20 mouse cellular contexts compared by ENCODE assay signal in the genomic region with DNA sequence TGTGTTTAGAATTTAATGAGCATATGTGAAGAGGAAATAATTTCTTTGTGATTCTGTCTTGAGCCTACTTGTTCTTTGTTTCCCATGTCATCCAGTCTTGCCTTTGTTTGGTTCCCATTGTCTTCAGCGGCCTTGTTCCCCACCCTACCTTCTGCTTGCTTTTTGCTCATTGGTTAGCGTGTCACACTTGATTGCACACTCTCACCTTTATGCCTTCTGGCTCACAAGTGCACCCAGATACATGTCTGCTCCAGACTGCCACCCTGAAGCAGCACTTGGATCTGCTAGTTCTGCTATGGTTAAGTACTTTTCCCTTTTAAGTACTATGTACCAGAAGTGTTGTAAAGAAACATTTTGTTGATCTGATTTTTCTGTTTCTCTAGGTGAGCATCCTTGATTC. TPM values are rescaled to one million over a fixed set of nuclear protein-coding genes. Genes with fewer than 3 reads are reported as not detected.
DNase-seq lines count a peak whose midpoint lies in the region; ATAC-seq lines count a peak whose summit lies in the region.
"Had no signal": no experiment of that assay in that cellular context is flagged by ENCODE, and none has a peak within 500 bp of the region (broad histone marks: within the 10 kb centered on the region; RNA-seq: fewer than 3 reads in every experiment).

No protein-coding gene starts in this region.

- H3K9me3 ChIP-seq in forebrain, embryonic 14.5 days (replicated peaks; ENCODE audit: control insufficient read depth, low read length), result no peaks in the 10 kb centered on the region
- no peaks in the 10 kb centered on the region for H3K9me3 ChIP-seq in forebrain, embryonic 12.5 days
- H3K9me3 ChIP-seq in neural tube, embryonic 13.5 days, result no peaks in the 10 kb centered on the region
- no peaks in the 10 kb centered on the region for H3K9me3 ChIP-seq in neural tube, embryonic 15.5 days (replicated peaks)
- H3K9me3 ChIP-seq: embryonic facial prominence, embryonic 15.5 days; heart, embryonic 13.5 days; intestine, embryonic 15.5 days had no signal

- WGBS in forebrain, embryonic 14.5 days, result 58% methylated on average over 2 of the region's 2 CpGs
- 60% methylated on average over 2 of the region's 2 CpGs for WGBS in forebrain, embryonic 12.5 days
- WGBS in neural tube, embryonic 13.5 days, result 60% methylated on average over 2 of the region's 2 CpGs
- WGBS in neural tube, embryonic 15.5 days, result 54% methylated on average over 2 of the region's 2 CpGs

- H3K27me3 ChIP-seq in forebrain, embryonic 14.5 days (replicated peaks; ENCODE audit: control insufficient read depth, insufficient read depth, low read length), result no peaks in the 10 kb centered on the region
- no peaks in the 10 kb centered on the region for H3K27me3 ChIP-seq in forebrain, embryonic 12.5 days
- H3K27me3 ChIP-seq in neural tube, embryonic 13.5 days, result no peaks in the 10 kb centered on the region
- no peaks in the 10 kb centered on the region for H3K27me3 ChIP-seq in neural tube, embryonic 15.5 days (replicated peaks)
- H3K27me3 ChIP-seq: embryonic facial prominence, embryonic 15.5 days; heart, embryonic 13.5 days; intestine, embryonic 15.5 days had no signal

- H3K9ac ChIP-seq in forebrain, embryonic 14.5 days (ENCODE audit: low read length), result no peak overlapping the region
- no peak overlapping the region for H3K9ac ChIP-seq in forebrain, embryonic 12.5 days
- no peak overlapping the region for H3K9ac ChIP-seq in neural tube, embryonic 13.5 days
- H3K9ac ChIP-seq in neural tube, embryonic 15.5 days (replicated peaks), result no peak overlapping the region
- H3K9ac ChIP-seq: embryonic facial prominence, embryonic 15.5 days; heart, embryonic 13.5 days; hindbrain, embryonic 14.5 days; intestine, embryonic 15.5 days had no signal

- no peaks in the 10 kb centered on the region for H3K4me1 ChIP-seq in forebrain, embryonic 14.5 days (ENCODE audit: control insufficient read depth, insufficient read depth, low read length)
- H3K4me1 ChIP-seq in forebrain, embryonic 12.5 days, result no peaks in the 10 kb centered on the region
- H3K4me1 ChIP-seq in neural tube, embryonic 13.5 days (replicated peaks), result no peaks in the 10 kb centered on the region
- H3K4me1 ChIP-seq in neural tube, embryonic 15.5 days, result no peaks in the 10 kb centered on the region
- H3K4me1 ChIP-seq: embryonic facial prominence, embryonic 15.5 days; heart, embryonic 13.5 days; intestine, embryonic 15.5 days had no signal

- no peak overlapping the region for H3K4me2 ChIP-seq in forebrain, embryonic 14.5 days (ENCODE audit: low read length)
- H3K4me2 ChIP-seq in forebrain, embryonic 12.5 days, result no peak overlapping the region
- no peak overlapping the region for H3K4me2 ChIP-seq in neural tube, embryonic 13.5 days
- no peak overlapping the region for H3K4me2 ChIP-seq in neural tube, embryonic 15.5 days
- H3K4me2 ChIP-seq: embryonic facial prominence, embryonic 15.5 days; heart, embryonic 13.5 days; hindbrain, embryonic 14.5 days; intestine, embryonic 15.5 days had no signal

- DNase-seq in forebrain, embryonic 14.5 days (ENCODE audit: low spot score), result peak; percentile 1
- peak; percentile 19 for DNase-seq in ZHBTc4 (ENCODE audit: low read depth, low spot score)
- DNase-seq in layer of hippocampus, adult 11-12 months (ENCODE audit: low spot score), result no peak
- DNase-seq in kidney, postnatal 25 days, result no peak
- DNase-seq: adrenal gland, postnatal 10 days; cerebellum, adult 11-12 months; cerebellum, adult 9-11 months; cerebellum, postnatal 36 days; gastrocnemius, adult 2 months; gastrocnemius, postnatal 25 days; heart, postnatal 4 days; kidney, adult 18-20 months had no signal

- no peak overlapping the region for H3K27ac ChIP-seq in forebrain, embryonic 14.5 days (ENCODE audit: low read depth, low read length)
- no peak overlapping the region for H3K27ac ChIP-seq in forebrain, embryonic 12.5 days
- no peak overlapping the region for H3K27ac ChIP-seq in neural tube, embryonic 13.5 days (replicated peaks)
- H3K27ac ChIP-seq in neural tube, embryonic 15.5 days (replicated peaks), result no peak overlapping the region
- H3K27ac ChIP-seq: embryonic facial prominence, embryonic 15.5 days; gastrocnemius, adult 2 months; heart, embryonic 13.5 days; hindbrain, embryonic 14.5 days; intestine, embryonic 15.5 days had no signal

- no peak for ATAC-seq in forebrain, embryonic 14.5 days
- ATAC-seq in forebrain, embryonic 12.5 days (ENCODE audit: low FRiP score), result no peak
- 0 out of 2 replicates have a peak, but pooled peaks have one; percentile 47 for ATAC-seq in neural tube, embryonic 13.5 days (ENCODE audit: low read depth)
- no peak for ATAC-seq in neural tube, embryonic 15.5 days (ENCODE audit: low FRiP score)
- ATAC-seq: intestine, embryonic 15.5 days had no signal

- peaks cover 65% of the 10 kb centered on the region for H3K36me3 ChIP-seq in forebrain, embryonic 14.5 days (ENCODE audit: control insufficient read depth, insufficient read depth, low read length)
- H3K36me3 ChIP-seq in forebrain, embryonic 12.5 days (replicated peaks), result peaks cover 63% of the 10 kb centered on the region
- H3K36me3 ChIP-seq in neural tube, embryonic 13.5 days, result peaks cover 52% of the 10 kb centered on the region
- peaks cover 40% of the 10 kb centered on the region for H3K36me3 ChIP-seq in neural tube, embryonic 15.5 days

- H3K4me3 ChIP-seq in forebrain, embryonic 14.5 days (ENCODE audit: low read depth, low read length), result no peak overlapping the region
- H3K4me3 ChIP-seq in forebrain, embryonic 12.5 days (replicated peaks), result no peak overlapping the region
- no peak overlapping the region for H3K4me3 ChIP-seq in neural tube, embryonic 13.5 days
- H3K4me3 ChIP-seq in neural tube, embryonic 15.5 days (replicated peaks), result no peak overlapping the region
- H3K4me3 ChIP-seq: embryonic facial prominence, embryonic 15.5 days; erythroblast, embryonic 14.5 days; gastrocnemius, adult 2 months; heart, embryonic 13.5 days; intestine, embryonic 15.5 days had no signal

RNA-seq across cellular contexts. Expression of gene Plk4, which starts 10.1 kb away (rescaled TPM):
- 26.3 and 30.7 TPM in 2 replicates for polyA plus RNA-seq in forebrain, embryonic 14.5 days (2014; fragmentation: Nextera tagmentation; extraction: Ambion mirVana)
- polyA plus RNA-seq in forebrain, embryonic 12.5 days (2016; fragmentation: Nextera tagmentation; extraction: Ambion mirVana), result 65.9 and 69.2 TPM in 2 replicates
- polyA plus RNA-seq in neural tube, embryonic 13.5 days (2015; fragmentation: Nextera tagmentation; extraction: Ambion mirVana), result 14.0 and 17.9 TPM in 2 replicates
- 13.2 and 19.5 TPM in 2 replicates for polyA plus RNA-seq in neural tube, embryonic 15.5 days (2015; fragmentation: Nextera tagmentation; extraction: Ambion mirVana)

RNA-seq across cellular contexts. Expression of gene Mfsd8, which starts 36.8 kb away (rescaled TPM):
- polyA plus RNA-seq in forebrain, embryonic 14.5 days (2014; fragmentation: Nextera tagmentation; extraction: Ambion mirVana), result 22.6 and 23.5 TPM in 2 replicates
- polyA plus RNA-seq in forebrain, embryonic 12.5 days (2016; fragmentation: Nextera tagmentation; extraction: Ambion mirVana), result 10.5 and 11.7 TPM in 2 replicates
- polyA plus RNA-seq in neural tube, embryonic 13.5 days (2015; fragmentation: Nextera tagmentation; extraction: Ambion mirVana), result 11.6 and 11.7 TPM in 2 replicates
- polyA plus RNA-seq in neural tube, embryonic 15.5 days (2015; fragmentation: Nextera tagmentation; extraction: Ambion mirVana), result 10.4 and 10.9 TPM in 2 replicates

RNA-seq across cellular contexts. Expression of gene Abhd18, which starts 36.9 kb away (rescaled TPM):
- 5.2 and 5.8 TPM in 2 replicates for polyA plus RNA-seq in forebrain, embryonic 14.5 days (2014; fragmentation: Nextera tagmentation; extraction: Ambion mirVana)
- polyA plus RNA-seq in forebrain, embryonic 12.5 days (2016; fragmentation: Nextera tagmentation; extraction: Ambion mirVana), result 8.6 and 9.3 TPM in 2 replicates
- 10.5 and 12.7 TPM in 2 replicates for polyA plus RNA-seq in neural tube, embryonic 13.5 days (2015; fragmentation: Nextera tagmentation; extraction: Ambion mirVana)
- 17.2 and 19.2 TPM in 2 replicates for polyA plus RNA-seq in neural tube, embryonic 15.5 days (2015; fragmentation: Nextera tagmentation; extraction: Ambion mirVana)
- polyA plus RNA-seq: erythroblast, embryonic 14.5 days had no signal

Comparison
In these comparisons a context has a peak if more than half of its experiments do, and no peak if none do; other contexts are left out.
1. DNase-seq: peak in forebrain, embryonic 14.5 days (single experiment) and ZHBTc4 (single experiment); none in layer of hippocampus, adult 11-12 months (single experiment) and kidney, postnatal 25 days (0 of 2).